Mouse (Mus musculus) midbrain, embryonic 14.5 days (tissue): ENCODE results near the gene Dst. TPM values are rescaled to one million over a fixed set of nuclear protein-coding genes. Genes with fewer than 3 reads are reported as not detected.
A peak's percentile ranks its signal among the peaks of the same experiment; 100 is the strongest.

Experiments
- ATAC-seq: fragments of 200-750 bp; cut with Nextera tagmentation; 2 replicates; pipeline ENCODE4 v1.8.0; 2017; ENCODE audit warnings: moderate number of reproducible peaks, moderate library complexity; ENCODE audit not compliant: low FRiP score, low TSS enrichment
- DNase-seq: peaks from one replicate; pipeline ENCODE4 v3.0.0-alpha.2; 2015
- H3K27ac ChIP-seq: fragments of 300-500 bp; sonication (generic); replicated peaks from 2 replicates; pipeline ENCODE4 v1.5.1; 2014; ENCODE audit warnings: mild to moderate bottlenecking, low read depth, low read length, moderate library complexity
- H3K27me3 ChIP-seq: fragments of 300-500 bp; sonication (generic); 2 replicates; pipeline ENCODE4 v1.6.1; 2014; ENCODE audit warnings: low read length, control low read depth, mixed read lengths; ENCODE audit not compliant: control insufficient read depth, insufficient read depth
- H3K36me3 ChIP-seq: fragments of 300-500 bp; sonication (generic); 2 replicates; pipeline ENCODE4 v1.6.1; 2014; ENCODE audit warnings: low read length, control low read depth; ENCODE audit not compliant: control insufficient read depth, insufficient read depth
- H3K4me1 ChIP-seq: fragments of 300-500 bp; sonication (generic); 2 replicates; pipeline ENCODE4 v1.6.1; 2014; ENCODE audit warnings: mild to moderate bottlenecking, antibody characterized with exemption, low read length, control low read depth; ENCODE audit not compliant: control insufficient read depth, insufficient read depth
- H3K4me2 ChIP-seq: fragments of 300-500 bp; sonication (generic); 2 replicates; pipeline ENCODE4 v1.6.1; 2014; ENCODE audit warnings: mild to moderate bottlenecking, low read length, moderate library complexity
- H3K4me3 ChIP-seq: fragments of 300-500 bp; sonication (generic); replicated peaks from 2 replicates; pipeline ENCODE4 v1.5.1; 2014; ENCODE audit warnings: low read depth, low read length
- H3K9ac ChIP-seq: fragments of 300-500 bp; sonication (generic); replicated peaks from 2 replicates; pipeline ENCODE4 v1.6.1; 2014; ENCODE audit warnings: mild to moderate bottlenecking, low read length, moderate library complexity
- H3K9me3 ChIP-seq: fragments of 300-500 bp; sonication (generic); 2 replicates; pipeline ENCODE4 v1.6.1; 2016; ENCODE audit warnings: low read length, control low read depth, mixed read lengths; ENCODE audit not compliant: control insufficient read depth
- WGBS: fragments of 180-500 bp; shearing (Covaris S2); extraction: QIAGEN DNeasy Blood & Tissue Kit; methylation state at CpG from one replicate; pipeline ENCODE4 v1.1.7; 2014; 5-methylcytosine and 5-hydroxymethylcytosine counted together
- polyA plus RNA-seq: library from polyadenylated mRNA; unstranded; fragments of >200 nt; fragmentation: Nextera tagmentation; extraction: Ambion mirVana; gene quantifications from 2 replicates; pipeline ENCODE4 v1.2.1, GENCODE M21; 2014

Gene Dst
- polyA plus RNA-seq, 1 experiment from 2014 or later = 59.8 TPM

- no peak overlapping the region for H3K27ac ChIP-seq
- no peak overlapping the region for H3K4me3 ChIP-seq
- 51% methylated on average over 4 of the region's 4 CpGs for WGBS
- no peak overlapping the region for H3K9ac ChIP-seq
- H3K27me3 ChIP-seq = no peaks in the 10 kb centered on the region
- H3K4me1 ChIP-seq = no peaks in the 10 kb centered on the region
- H3K9me3 ChIP-seq = no peaks in the 10 kb centered on the region
- peaks cover 70% of the 10 kb centered on the region for H3K36me3 ChIP-seq
- no peak for ATAC-seq
- no peak overlapping the region for H3K4me2 ChIP-seq
- peak; percentile 85 for DNase-seq
Measured at GRCm38 (mm10) chr1:34201483-34201882, 293.5 kb downstream of the Dst start.

GRCm38 (mm10) chr1:34211704-34212103, 303.7 kb downstream of the Dst start:
- WGBS = 10% methylated on average over 3 of the region's 3 CpGs
- Histone ChIP-seq H3K9me3 (no peaks in the 10 kb centered on the region), H3K27me3 (no peaks in the 10 kb centered on the region), H3K27ac (no peak overlapping the region), H3K36me3 (peaks cover 62% of the 10 kb centered on the region), H3K4me3 (no peak overlapping the region), H3K9ac (no peak overlapping the region), H3K4me2 (no peak overlapping the region), H3K4me1 (no peaks in the 10 kb centered on the region)
- ATAC-seq (peak; percentile 27; the same call in 1 of the 2 replicates), DNase-seq (peak; percentile 48)

- H3K27ac ChIP-seq = no peak overlapping the region
- H3K9me3 ChIP-seq = no peaks in the 10 kb centered on the region
- peaks cover 63% of the 10 kb centered on the region for H3K36me3 ChIP-seq
- H3K27me3 ChIP-seq = no peaks in the 10 kb centered on the region
- no peak for DNase-seq
- no peak overlapping the region for H3K4me2 ChIP-seq
- H3K9ac ChIP-seq = no peak overlapping the region
- 22% methylated on average over 2 of the region's 2 CpGs for WGBS
- no peak for ATAC-seq
- H3K4me3 ChIP-seq = no peak overlapping the region
- H3K4me1 ChIP-seq = no peaks in the 10 kb centered on the region
Measured at GRCm38 (mm10) chr1:34216456-34216855, 308.4 kb downstream of the Dst start.

GRCm38 (mm10) chr1:34218323-34218722, 310.3 kb downstream of the Dst start:
- 36% methylated on average over 6 of the region's 6 CpGs for WGBS
- H3K4me3 ChIP-seq = no peak overlapping the region
- no peaks in the 10 kb centered on the region for H3K4me1 ChIP-seq
- H3K36me3 ChIP-seq = peaks cover 61% of the 10 kb centered on the region
- no peak overlapping the region for H3K4me2 ChIP-seq
- H3K9me3 ChIP-seq = no peaks in the 10 kb centered on the region
- DNase-seq = peak; percentile 89
- peak; percentile 40; the same call in 1 of the 2 replicates for ATAC-seq
- H3K9ac ChIP-seq = no peak overlapping the region
- no peaks in the 10 kb centered on the region for H3K27me3 ChIP-seq
- no peak overlapping the region for H3K27ac ChIP-seq

GRCm38 (mm10) chr1:34218801-34219200, 310.8 kb downstream of the Dst start:
- H3K4me3 ChIP-seq = no peak overlapping the region
- H3K27me3 ChIP-seq = no peaks in the 10 kb centered on the region
- WGBS = 90% methylated on average over 9 of the region's 9 CpGs
- ATAC-seq (no peak), DNase-seq (no peak)
- no peak overlapping the region for H3K27ac ChIP-seq
- no peak overlapping the region for H3K9ac ChIP-seq
- no peaks in the 10 kb centered on the region for H3K9me3 ChIP-seq
- no peaks in the 10 kb centered on the region for H3K4me1 ChIP-seq
- H3K4me2 ChIP-seq = no peak overlapping the region
- H3K36me3 ChIP-seq = peaks cover 59% of the 10 kb centered on the region

- H3K36me3 ChIP-seq = peaks cover 63% of the 10 kb centered on the region
- 87% methylated on average over 11 of the region's 11 CpGs for WGBS
Measured at GRCm38 (mm10) chr1:34220094-34220601, 312.1 kb downstream of the Dst start.

GRCm38 (mm10) chr1:34223866-34224265, 315.8 kb downstream of the Dst start:
- Histone ChIP-seq H3K27me3 (no peaks in the 10 kb centered on the region), H3K27ac (no peak overlapping the region), H3K9me3 (no peaks in the 10 kb centered on the region), H3K36me3 (peaks cover 82% of the 10 kb centered on the region), H3K9ac (no peak overlapping the region), H3K4me1 (no peaks in the 10 kb centered on the region), H3K4me3 (no peak overlapping the region), H3K4me2 (no peak overlapping the region)
- 91% methylated on average over 11 of the region's 11 CpGs for WGBS
- no peak for DNase-seq
- no peak for ATAC-seq

More at GRCm38 (mm10) chr1:34220094-34220601, 312.1 kb downstream of the Dst start:
- no peaks in the 10 kb centered on the region for H3K27me3 ChIP-seq
- no peak overlapping the region for H3K27ac ChIP-seq
- no peak overlapping the region for H3K4me3 ChIP-seq
- DNase-seq = no peak
- no peak overlapping the region for H3K9ac ChIP-seq
- no peaks in the 10 kb centered on the region for H3K4me1 ChIP-seq
- H3K9me3 ChIP-seq = no peaks in the 10 kb centered on the region
- no peak overlapping the region for H3K4me2 ChIP-seq
- no peak for ATAC-seq

- Histone ChIP-seq H3K9ac (no peak overlapping the region), H3K27ac (no peak overlapping the region), H3K36me3 (peaks cover 61% of the 10 kb centered on the region), H3K4me2 (no peak overlapping the region), H3K4me1 (no peaks in the 10 kb centered on the region), H3K4me3 (no peak overlapping the region), H3K9me3 (no peaks in the 10 kb centered on the region), H3K27me3 (no peaks in the 10 kb centered on the region)
- WGBS = 93% methylated on average over 8 of the region's 8 CpGs
- DNase-seq (no peak), ATAC-seq (no peak)
Measured at GRCm38 (mm10) chr1:34227676-34228075, 319.7 kb downstream of the Dst start.

GRCm38 (mm10) chr1:34231041-34231440, 323.0 kb downstream of the Dst start:
- no peak for ATAC-seq
- 0 out of 2 replicates have a peak, but pooled peaks cover 3% of the 10 kb centered on the region for H3K27me3 ChIP-seq
- H3K9ac ChIP-seq = no peak overlapping the region
- H3K4me2 ChIP-seq = no peak overlapping the region
- DNase-seq = no peak
- H3K4me1 ChIP-seq = peaks cover under 1% of the 10 kb centered on the region
- 55% methylated on average over 2 of the region's 2 CpGs for WGBS
- peaks cover 34% of the 10 kb centered on the region for H3K36me3 ChIP-seq
- H3K4me3 ChIP-seq = no peak overlapping the region
- H3K9me3 ChIP-seq = no peaks in the 10 kb centered on the region
- H3K27ac ChIP-seq = no peak overlapping the region
